Mouse (Mus musculus): ENCODE measurements around the gene Plcb3.

DNA sequence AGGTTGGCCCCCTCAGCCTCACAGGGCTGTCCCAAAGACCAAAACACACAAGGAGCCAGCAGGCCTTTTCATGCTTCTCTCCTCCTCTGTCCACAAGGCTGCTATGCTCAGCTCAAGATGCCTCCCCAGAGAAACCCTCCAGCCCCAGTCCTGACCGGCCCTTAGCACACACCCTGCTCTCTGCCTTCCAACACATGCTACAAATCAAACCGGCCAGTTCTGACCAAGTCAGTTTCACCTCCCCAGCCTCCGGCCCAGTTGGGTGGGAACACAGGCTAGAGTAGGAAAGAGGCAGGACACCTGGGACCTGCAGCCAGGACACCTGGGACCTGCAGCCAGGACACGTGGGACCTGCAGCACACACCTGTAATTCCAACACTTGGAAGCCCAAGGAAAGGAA is 59.8 kb downstream of the Plcb3 start:
- TF ChIP-seq CTCF (IDR thresholded peaks at IDR 0.05; ENCODE audit: control insufficient read depth, insufficient read depth, low read length) (no peak), POLR2A (IDR thresholded peaks at IDR 0.05; ENCODE audit: borderline replicate concordance, control insufficient read depth, low read depth, low read length) (no peak)

Measured in bone marrow, adult 2 months (tissue).